Mouse (Mus musculus): Measurements from ENCODE around the gene E330021D16Rik.

Gene E330021D16Rik

GRCm38 (mm10) chr6:136421059-136421458 lies 5.7 kb upstream of the E330021D16Rik start:
- DNase-seq = no peak

- no peak for DNase-seq
These were observed 3.8 kb upstream of the E330021D16Rik start for GRCm38 (mm10) chr6:136418889-136419835.

- no peak for DNase-seq
These were observed 3.0 kb upstream of the E330021D16Rik start for GRCm38 (mm10) chr6:136418333-136418848.

- DNase-seq = peak in 1 of 2 experiments; percentile 17
These were observed 2.5 kb upstream of the E330021D16Rik start for GRCm38 (mm10) chr6:136417864-136418263.

DNA sequence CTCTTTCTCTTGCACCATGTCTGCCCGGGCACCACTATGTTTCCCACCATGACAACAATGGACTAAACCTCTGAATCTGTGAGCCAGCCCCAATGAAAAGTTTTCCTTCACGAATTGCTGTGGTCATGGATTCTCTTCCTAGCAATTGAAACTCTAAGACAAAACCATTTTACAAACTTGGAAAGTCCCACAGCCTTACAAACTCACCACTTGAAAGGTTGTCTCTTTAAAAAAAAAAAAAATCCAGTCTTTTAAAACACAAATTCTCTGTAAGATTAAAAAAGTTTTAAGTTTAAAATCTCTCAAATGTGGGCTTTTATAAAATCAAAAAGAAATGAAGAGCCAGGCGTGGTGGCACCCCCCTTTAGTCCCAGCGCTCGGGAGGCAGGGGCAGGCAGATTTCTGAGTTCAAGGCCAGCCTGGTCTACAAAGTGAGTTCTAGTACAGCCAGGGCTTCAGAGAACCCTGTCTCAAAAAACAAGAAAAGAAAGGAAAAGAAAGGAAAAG lies 1.5 kb downstream of the E330021D16Rik start:
- no peak for DNase-seq

- no peak for DNase-seq
These were observed 7.7 kb downstream of the E330021D16Rik start for GRCm38 (mm10) chr6:136407608-136408192.

- DNase-seq = no peak
These were observed 18.5 kb downstream of the E330021D16Rik start for GRCm38 (mm10) chr6:136396860-136397259.

DNA sequence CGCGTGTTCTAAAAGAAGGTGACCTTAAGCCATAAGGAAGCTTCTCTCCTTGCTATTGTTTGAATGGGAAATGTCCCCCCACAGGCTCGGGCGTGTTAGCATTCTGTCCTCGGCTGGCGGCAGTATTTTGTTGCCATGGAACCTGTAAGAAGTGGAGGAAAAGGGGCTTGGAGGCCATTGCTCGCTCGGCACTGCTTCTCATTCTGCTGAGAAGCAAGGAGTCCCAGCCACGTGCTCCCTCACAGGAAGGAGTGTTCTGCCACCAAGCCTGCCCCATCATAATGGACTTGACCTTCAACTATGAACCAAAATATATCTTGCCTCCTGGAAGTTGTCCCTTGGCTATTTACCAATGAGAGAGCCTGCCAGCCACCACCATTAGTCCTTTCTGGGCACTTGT lies 25.1 kb downstream of the E330021D16Rik start:
- no peak for DNase-seq

- DNase-seq = peak; percentile 18 to 28
These were observed 30.1 kb downstream of the E330021D16Rik start for GRCm38 (mm10) chr6:136385287-136385686.

GRCm38 (mm10) chr6:136383218-136383617 lies 32.2 kb downstream of the E330021D16Rik start:
- DNase-seq = no peak

DNA sequence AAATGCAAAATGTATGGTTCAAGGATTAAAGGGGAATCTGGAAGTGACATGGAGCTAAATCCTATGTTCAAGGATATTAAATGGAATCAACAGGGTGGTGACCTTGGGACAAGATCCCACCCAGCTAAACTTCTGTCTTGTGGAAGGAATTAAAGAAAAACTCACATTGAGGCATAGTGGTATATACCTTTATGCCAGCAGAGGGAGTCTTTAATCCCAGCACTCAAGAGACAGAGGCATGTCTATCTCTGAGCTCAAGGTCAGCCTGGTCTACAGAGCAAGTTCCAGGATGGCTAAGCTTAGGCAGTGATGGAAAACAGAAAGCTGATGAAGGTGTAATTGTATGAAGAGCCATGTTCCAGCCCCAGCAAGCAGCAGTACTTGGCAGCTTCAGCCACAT lies 39.3 kb downstream of the E330021D16Rik start:
- DNase-seq = no peak

GRCm38 (mm10) chr6:136364430-136365098 lies 50.8 kb downstream of the E330021D16Rik start:
- no peak for DNase-seq

- DNase-seq = no peak
These were observed 51.4 kb downstream of the E330021D16Rik start for GRCm38 (mm10) chr6:136364008-136364407.

- no peak for DNase-seq
These were observed 52.1 kb downstream of the E330021D16Rik start for GRCm38 (mm10) chr6:136363313-136363712.

- peak in 1 of 2 experiments; percentile 23 for DNase-seq
These were observed 56.9 kb downstream of the E330021D16Rik start for GRCm38 (mm10) chr6:136358471-136358870.

- DNase-seq = peak; percentile 87 to 90
These were observed 61.8 kb downstream of the E330021D16Rik start for GRCm38 (mm10) chr6:136353399-136354184.
